Mouse (Mus musculus) hindbrain, postnatal 0 days (tissue): Measurements from ENCODE around the gene Spatc1l. TPM values are rescaled to one million over a fixed set of nuclear protein-coding genes. Genes with fewer than 3 reads are reported as not detected.

Experiments
- ATAC-seq: fragments of 200-750 bp; cut with Nextera tagmentation; 2 replicates; pipeline ENCODE4 v1.8.0; 2017; ENCODE audit warnings: mild to moderate bottlenecking, moderate TSS enrichment, moderate library complexity
- DNase-seq: peaks from one replicate; pipeline ENCODE4 v3.0.0-alpha.2; 2015; ENCODE audit warnings: low spot score
- H3K27ac ChIP-seq: fragments of 300-500 bp; sonication (generic); 2 replicates; pipeline ENCODE4 v1.5.1; 2014; ENCODE audit warnings: mild to moderate bottlenecking
- H3K27me3 ChIP-seq: fragments of 300-500 bp; sonication (generic); 2 replicates; pipeline ENCODE4 v1.6.1; 2014; ENCODE audit warnings: low read length, mixed read lengths; ENCODE audit not compliant: insufficient read depth
- H3K36me3 ChIP-seq: fragments of 300-500 bp; sonication (generic); 2 replicates; pipeline ENCODE4 v1.6.1; 2014; ENCODE audit warnings: low read length, mixed read lengths; ENCODE audit not compliant: insufficient read depth
- H3K4me1 ChIP-seq: fragments of 300-500 bp; sonication (generic); 2 replicates; pipeline ENCODE4 v1.6.1; 2014; ENCODE audit warnings: antibody characterized with exemption, low read length, mixed read lengths; ENCODE audit not compliant: insufficient read depth
- H3K4me2 ChIP-seq: fragments of 300-500 bp; sonication (generic); 2 replicates; pipeline ENCODE4 v1.6.1; 2014; ENCODE audit warnings: low read depth, mild to moderate bottlenecking, low read length, moderate library complexity, mixed read lengths
- H3K4me3 ChIP-seq: fragments of 300-500 bp; sonication (generic); 2 replicates; pipeline ENCODE4 v1.5.1; 2014; ENCODE audit warnings: low read length
- H3K9ac ChIP-seq: fragments of 300-500 bp; sonication (generic); replicated peaks from 2 replicates; pipeline ENCODE4 v1.6.1; 2014; ENCODE audit warnings: mild to moderate bottlenecking, low read length, moderate library complexity, mixed read lengths
- H3K9me3 ChIP-seq: fragments of 300-500 bp; sonication (generic); 2 replicates; pipeline ENCODE4 v1.6.1; 2016; ENCODE audit warnings: low read length, mixed read lengths
- CTCF ChIP-seq: IDR thresholded peaks from 2 replicates; pipeline ENCODE4 v1.5.1; 2016; ENCODE audit warnings: antibody characterized with exemption, control low read depth, low read depth
- WGBS: fragments of 180-500 bp; shearing (Covaris S2); extraction: QIAGEN DNeasy Blood & Tissue Kit; methylation state at CpG from one replicate; pipeline ENCODE4 v1.1.7; 2014; 5-methylcytosine and 5-hydroxymethylcytosine counted together
- polyA plus RNA-seq: library from polyadenylated mRNA; unstranded; fragments of >200 nt; fragmentation: Nextera tagmentation; extraction: Ambion mirVana; gene quantifications from 2 replicates; pipeline ENCODE4 v1.2.1, GENCODE M21; 2015
- total RNA-seq: library from RNA; depleted of rRNA; stranded (reverse); fragments of >200 nt; gene quantifications from 2 replicates; pipeline ENCODE4 v1.2.3, GENCODE M21; 2014

The Spatc1l gene
- total and polyA plus RNA-seq, 2 experiments from 2014 or later, result not detected

- H3K27me3 ChIP-seq, result no peaks in the 10 kb centered on the region
- DNase-seq (no peak), ATAC-seq (no peak)
- H3K36me3 ChIP-seq, result peaks cover 79% of the 10 kb centered on the region
- H3K4me2 ChIP-seq, result no peak overlapping the region
- H3K4me1 ChIP-seq, result no peaks in the 10 kb centered on the region
- no peaks in the 10 kb centered on the region for H3K9me3 ChIP-seq
- H3K9ac ChIP-seq, result no peak overlapping the region
- H3K4me3 ChIP-seq, result no peak overlapping the region
- WGBS, result 94% methylated on average over 11 of the region's 11 CpGs
- no peak for TF ChIP-seq CTCF
- H3K27ac ChIP-seq, result no peak overlapping the region
Observed at GRCm38 (mm10) chr10:76541336-76542085, 20.6 kb upstream of the Spatc1l start.

DNA sequence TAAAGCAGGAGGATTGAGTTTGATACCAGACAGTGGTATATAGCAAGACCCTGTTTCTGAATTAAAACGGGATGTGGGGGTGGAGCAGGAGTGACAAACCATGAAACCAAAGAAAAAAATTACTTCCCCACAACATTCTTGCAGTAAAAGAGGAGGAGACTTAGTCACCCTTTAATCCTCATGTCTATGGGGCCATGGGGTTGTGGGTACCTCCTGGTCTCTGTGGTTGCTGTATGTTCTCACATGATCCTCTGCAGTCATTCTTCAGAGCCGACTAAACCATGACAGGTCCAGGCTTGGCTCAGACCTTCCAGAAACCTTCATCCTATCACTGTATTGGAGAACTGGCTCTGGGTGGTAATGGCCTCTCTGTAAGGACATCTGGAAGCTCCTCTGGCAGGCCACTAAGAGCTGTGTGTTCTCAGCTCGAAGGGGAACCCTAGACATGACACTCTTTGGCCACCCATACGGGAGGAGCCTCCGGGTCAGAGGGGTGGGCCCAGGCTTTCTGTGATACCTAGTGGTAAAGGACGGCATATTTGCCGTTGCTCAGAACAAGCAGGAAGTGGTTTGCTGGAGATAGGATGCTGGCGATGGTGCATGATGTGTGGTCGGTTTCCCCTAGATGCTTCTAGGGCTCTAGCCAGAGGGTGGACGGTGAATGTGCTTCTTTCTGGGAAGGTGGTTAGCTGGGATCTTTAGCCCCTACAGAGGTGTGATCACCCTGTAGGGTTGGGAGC, 19.3 kb upstream of the Spatc1l start:
- 94% methylated on average over 10 of the region's 10 CpGs for WGBS

DNA sequence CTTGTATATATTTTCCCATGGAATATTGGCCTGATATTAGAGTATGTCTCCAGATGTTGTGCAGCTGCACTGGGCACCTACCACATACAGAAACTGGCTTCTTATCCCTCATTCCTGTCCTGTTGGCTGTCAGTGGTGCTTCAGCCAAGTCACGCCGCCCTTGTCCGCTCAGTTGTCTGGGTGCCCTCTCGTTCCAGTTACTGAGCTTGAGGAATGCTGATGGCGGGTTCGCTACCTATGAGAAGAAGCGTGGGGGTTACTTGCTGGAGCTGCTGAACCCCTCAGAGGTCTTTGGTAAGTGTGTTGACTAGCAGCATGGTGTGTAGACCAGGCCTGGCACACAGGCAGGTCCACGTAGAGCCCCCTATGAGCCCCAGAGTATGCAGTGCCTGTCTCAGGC, 15.5 kb upstream of the Spatc1l start:
- 91% methylated on average over 8 of the region's 8 CpGs for WGBS
- no peak for ATAC-seq

More for the DNA sequence above, 19.3 kb upstream of the Spatc1l start:
- no peak for TF ChIP-seq CTCF
- Histone ChIP-seq H3K27ac (no peak overlapping the region), H3K36me3 (peaks cover 86% of the 10 kb centered on the region), H3K4me1 (no peaks in the 10 kb centered on the region), H3K27me3 (no peaks in the 10 kb centered on the region), H3K9me3 (no peaks in the 10 kb centered on the region), H3K4me3 (no peak overlapping the region), H3K4me2 (no peak overlapping the region), H3K9ac (no peak overlapping the region)
- DNase-seq (no peak), ATAC-seq (no peak)

DNA sequence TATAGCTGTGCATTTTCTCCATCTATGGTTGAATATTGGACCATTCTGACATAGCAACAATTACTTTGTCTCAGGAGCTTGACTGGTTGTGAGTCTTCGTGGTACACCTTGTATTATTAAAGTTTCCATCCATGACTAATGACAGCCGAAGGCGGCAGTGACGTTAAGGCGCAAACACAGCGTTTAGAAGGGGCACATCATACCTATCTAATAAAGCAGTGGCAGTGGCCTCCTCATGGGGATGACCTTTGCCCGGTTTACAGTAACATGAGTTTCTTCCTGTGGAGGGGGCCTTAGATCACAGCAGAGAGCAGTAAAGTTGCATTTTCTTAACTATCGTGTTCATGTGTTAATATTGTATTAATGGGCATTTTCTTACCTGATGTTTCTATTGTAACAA, 13.9 kb upstream of the Spatc1l start:
- H3K4me1 ChIP-seq, result no peaks in the 10 kb centered on the region
- no peak overlapping the region for H3K4me3 ChIP-seq
- no peak overlapping the region for H3K4me2 ChIP-seq
- TF ChIP-seq CTCF, result no peak
- DNase-seq (no peak), ATAC-seq (no peak)
- no peaks in the 10 kb centered on the region for H3K27me3 ChIP-seq
- 94% methylated on average over 8 of the region's 8 CpGs for WGBS
- H3K36me3 ChIP-seq, result peaks cover 88% of the 10 kb centered on the region
- no peaks in the 10 kb centered on the region for H3K9me3 ChIP-seq
- H3K9ac ChIP-seq, result no peak overlapping the region
- no peak overlapping the region for H3K27ac ChIP-seq

More for the DNA sequence above, 15.5 kb upstream of the Spatc1l start:
- H3K27me3 ChIP-seq, result no peaks in the 10 kb centered on the region
- peaks cover 89% of the 10 kb centered on the region for H3K36me3 ChIP-seq
- H3K4me3 ChIP-seq, result no peak overlapping the region
- no peaks in the 10 kb centered on the region for H3K9me3 ChIP-seq
- H3K4me2 ChIP-seq, result no peak overlapping the region
- no peak overlapping the region for H3K27ac ChIP-seq
- H3K4me1 ChIP-seq, result no peaks in the 10 kb centered on the region
- no peak for TF ChIP-seq CTCF
- no peak overlapping the region for H3K9ac ChIP-seq
- no peak for DNase-seq

DNA sequence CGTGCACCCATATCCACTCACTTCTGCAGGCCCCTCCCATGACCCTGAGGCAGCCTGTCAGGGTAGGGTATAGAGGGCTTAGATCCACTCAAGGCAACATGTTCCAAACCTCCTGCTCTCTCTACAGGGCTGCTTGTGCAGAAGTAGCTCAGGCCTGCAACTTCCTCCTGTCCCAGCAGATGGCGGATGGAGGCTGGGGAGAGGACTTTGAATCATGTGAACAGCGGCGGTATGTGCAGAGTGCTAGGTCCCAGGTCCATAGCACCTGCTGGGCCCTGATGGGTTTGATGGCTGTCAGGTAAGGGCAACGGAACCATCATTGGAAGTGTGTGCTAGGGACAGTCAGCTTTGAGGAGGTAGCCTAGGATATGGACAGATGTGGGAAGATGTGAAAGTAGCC, 11.6 kb upstream of the Spatc1l start:
- 92% methylated on average over 5 of the region's 5 CpGs for WGBS
- TF ChIP-seq CTCF, result peak; percentile 61

DNA sequence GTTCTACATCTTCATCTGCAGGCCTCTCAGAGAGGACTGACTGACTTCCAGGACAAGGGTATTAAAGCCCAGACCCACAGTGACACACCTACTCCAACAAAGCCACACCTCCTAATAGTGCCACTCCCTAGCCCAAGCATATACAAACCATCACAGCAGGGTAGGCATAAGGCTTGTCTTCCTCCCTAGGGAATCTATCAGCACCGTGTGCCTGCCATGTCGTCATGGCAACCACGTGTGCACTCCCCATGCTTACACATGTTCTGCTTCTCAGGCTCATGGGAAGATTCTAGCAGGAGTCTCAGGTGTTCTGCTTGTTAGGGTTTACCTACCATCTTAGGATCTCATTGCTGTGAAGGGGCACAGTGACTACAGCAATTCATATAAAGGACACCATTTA, 10.5 kb upstream of the Spatc1l start:
- DNase-seq (no peak), ATAC-seq (no peak)
- no peak overlapping the region for H3K27ac ChIP-seq
- no peak overlapping the region for H3K4me2 ChIP-seq
- H3K27me3 ChIP-seq, result no peaks in the 10 kb centered on the region
- 66% methylated on average over 3 of the region's 3 CpGs for WGBS
- H3K4me1 ChIP-seq, result no peaks in the 10 kb centered on the region
- no peak for TF ChIP-seq CTCF
- H3K9me3 ChIP-seq, result no peaks in the 10 kb centered on the region
- no peak overlapping the region for H3K9ac ChIP-seq
- peaks cover 85% of the 10 kb centered on the region for H3K36me3 ChIP-seq
- no peak overlapping the region for H3K4me3 ChIP-seq

More for the DNA sequence above, 11.6 kb upstream of the Spatc1l start:
- Histone ChIP-seq H3K9ac (no peak overlapping the region), H3K27ac (no peak overlapping the region), H3K27me3 (no peaks in the 10 kb centered on the region), H3K4me1 (no peaks in the 10 kb centered on the region), H3K4me2 (no peak overlapping the region), H3K4me3 (no peak overlapping the region), H3K9me3 (no peaks in the 10 kb centered on the region), H3K36me3 (peaks cover 93% of the 10 kb centered on the region)
- 0 out of 2 replicates have a peak, but pooled peaks have one; percentile 27 for ATAC-seq
- DNase-seq, result no peak

GRCm38 (mm10) chr10:76554061-76554460, 8.0 kb upstream of the Spatc1l start:
- H3K4me1 ChIP-seq, result no peaks in the 10 kb centered on the region
- TF ChIP-seq CTCF, result no peak
- DNase-seq (no peak), ATAC-seq (no peak)
- no peak overlapping the region for H3K27ac ChIP-seq
- H3K9ac ChIP-seq, result no peak overlapping the region
- no peak overlapping the region for H3K4me2 ChIP-seq
- H3K9me3 ChIP-seq, result no peaks in the 10 kb centered on the region
- no peaks in the 10 kb centered on the region for H3K27me3 ChIP-seq
- H3K36me3 ChIP-seq, result peaks cover 61% of the 10 kb centered on the region
- 87% methylated on average over 5 of the region's 5 CpGs for WGBS
- no peak overlapping the region for H3K4me3 ChIP-seq
